Mouse (Mus musculus): Measurements from ENCODE around the gene Ces1a. TPM values are rescaled to one million over a fixed set of nuclear protein-coding genes. Genes with fewer than 3 reads are reported as not detected.

Gene Ces1a
- total RNA-seq (2021), result not detected in 2 replicates
- long read RNA-seq, result 0 reads

GRCm38 (mm10) chr8:93048092-93048491 lies at the start of gene Ces1a:
Ces1a (minus strand) TSS chr8:93048192.
- DNase-seq, result no peak

- DNase-seq, result peak; percentile 5
These were observed 47.4 kb upstream of the Ces1a start for GRCm38 (mm10) chr8:93095376-93095775.

- DNase-seq, result no peak
These were observed 43.3 kb upstream of the Ces1a start for GRCm38 (mm10) chr8:93091324-93091723.

- no peak for DNase-seq
These were observed 40.7 kb upstream of the Ces1a start for GRCm38 (mm10) chr8:93088686-93089122.

GRCm38 (mm10) chr8:93088193-93088592 lies 40.2 kb upstream of the Ces1a start:
- DNase-seq, result no peak

GRCm38 (mm10) chr8:93079887-93080286 lies 31.9 kb upstream of the Ces1a start, which contains the start of gene Ces1b:
Ces1b (minus strand) TSS chr8:93080017.
- DNase-seq, result no peak

- peak; percentile 1 for DNase-seq
These were observed 27.3 kb upstream of the Ces1a start for GRCm38 (mm10) chr8:93075251-93075650.

- DNase-seq, result no peak
These were observed 15.6 kb upstream of the Ces1a start for GRCm38 (mm10) chr8:93063416-93064117.

GRCm38 (mm10) chr8:93059185-93059584 lies 11.2 kb upstream of the Ces1a start:
- DNase-seq, result peak; percentile 46

- no peak for DNase-seq
These were observed 7.2 kb upstream of the Ces1a start for GRCm38 (mm10) chr8:93055238-93055637.

GRCm38 (mm10) chr8:93048510-93049416 lies 771 bp upstream of the Ces1a start:
- DNase-seq, result no peak

GRCm38 (mm10) chr8:93043083-93043482 lies 4.9 kb downstream of the Ces1a start:
- DNase-seq, result no peak

GRCm38 (mm10) chr8:93040776-93041567 lies 7.0 kb downstream of the Ces1a start:
- DNase-seq, result no peak

- no peak for DNase-seq
These were observed 7.7 kb downstream of the Ces1a start for GRCm38 (mm10) chr8:93040256-93040655.

- DNase-seq, result no peak
These were observed 9.2 kb downstream of the Ces1a start for GRCm38 (mm10) chr8:93038831-93039230.

- no peak for DNase-seq
These were observed 17.3 kb downstream of the Ces1a start for GRCm38 (mm10) chr8:93030664-93031063.

- DNase-seq, result no peak
These were observed 26.3 kb downstream of the Ces1a start for GRCm38 (mm10) chr8:93021738-93022137.

- no peak for DNase-seq
These were observed 33.7 kb downstream of the Ces1a start for GRCm38 (mm10) chr8:93014300-93014699.

- DNase-seq, result no peak
These were observed 35.8 kb downstream of the Ces1a start for GRCm38 (mm10) chr8:93012226-93012625.

GRCm38 (mm10) chr8:93011439-93011838 lies 36.6 kb downstream of the Ces1a start:
- peak; percentile 85 for DNase-seq

GRCm38 (mm10) chr8:93010286-93010685 lies 37.7 kb downstream of the Ces1a start:
- DNase-seq, result peak; percentile 12

- no peak for DNase-seq
These were observed 49.4 kb downstream of the Ces1a start for GRCm38 (mm10) chr8:92998600-92998999.
